Mouse (Mus musculus) limb, embryonic 12.5 days (tissue): ENCODE results near the gene Il12rb2. TPM values are rescaled to one million over a fixed set of nuclear protein-coding genes. Genes with fewer than 3 reads are reported as not detected.

Source experiments
- ATAC-seq: fragments of 200-750 bp; cut with Nextera tagmentation; 2 replicates; pipeline ENCODE4 v1.8.0; 2017; ENCODE audit warnings: low read depth, moderate TSS enrichment; ENCODE audit not compliant: insufficient number of reproducible peaks, insufficient read depth, low FRiP score, low TSS enrichment
- H3K27ac ChIP-seq: fragments of 300-500 bp; sonication (generic); 2 replicates; pipeline ENCODE4 v1.5.1; 2016; ENCODE audit warnings: mild to moderate bottlenecking, moderate library complexity
- H3K27me3 ChIP-seq: fragments of 300-500 bp; sonication (generic); 2 replicates; pipeline ENCODE4 v1.6.1; 2016; ENCODE audit warnings: mild to moderate bottlenecking, moderate library complexity
- H3K36me3 ChIP-seq: fragments of 300-500 bp; sonication (generic); 2 replicates; pipeline ENCODE4 v1.6.1; 2016; ENCODE audit warnings: mild to moderate bottlenecking, moderate library complexity
- H3K4me1 ChIP-seq: fragments of 300-500 bp; sonication (generic); replicated peaks from 2 replicates; pipeline ENCODE4 v1.6.1; 2016
- H3K4me2 ChIP-seq: fragments of 300-500 bp; sonication (generic); 2 replicates; pipeline ENCODE4 v1.6.1; 2016; ENCODE audit warnings: mild to moderate bottlenecking, moderate library complexity
- H3K4me3 ChIP-seq: fragments of 300-500 bp; sonication (generic); replicated peaks from 2 replicates; pipeline ENCODE4 v1.5.1; 2016; ENCODE audit warnings: mild to moderate bottlenecking
- H3K9ac ChIP-seq: fragments of 300-500 bp; sonication (generic); replicated peaks from 2 replicates; pipeline ENCODE4 v1.6.1; 2016; ENCODE audit warnings: mild to moderate bottlenecking, moderate library complexity
- H3K9me3 ChIP-seq: fragments of 300-500 bp; sonication (generic); 2 replicates; pipeline ENCODE4 v1.6.1; 2016; ENCODE audit warnings: mild to moderate bottlenecking, moderate library complexity
- WGBS: fragments of 180-500 bp; shearing (Covaris S2); methylation state at CpG from one replicate; pipeline ENCODE4 v1.1.7; 2016; 5-methylcytosine and 5-hydroxymethylcytosine counted together
- polyA plus RNA-seq: library from polyadenylated mRNA; unstranded; fragments of >200 nt; fragmentation: Nextera tagmentation; extraction: Ambion mirVana; gene quantifications from 2 replicates; pipeline ENCODE4 v1.2.1, GENCODE M21; 2016

Il12rb2 gene
- not detected in 2 replicates for polyA plus RNA-seq

GRCm38 (mm10) chr6:67375982-67376391, at the start of gene Il12rb2:
TSS of gene Il12rb2 (minus strand) at chr6:67376188.
- Histone ChIP-seq H3K4me3 (peak within 1 kb of the TSS; percentile 34), H3K9me3 (no peaks in the 10 kb centered on the region), H3K27ac (no peak within 1 kb of the TSS), H3K9ac (no peak within 1 kb of the TSS), H3K4me2 (peak within 1 kb of the TSS; percentile 60), H3K4me1 (peaks cover 6% of the 10 kb centered on the region; the same call in 1 of the 2 replicates), H3K36me3 (no peaks in the 10 kb centered on the region), H3K27me3 (peaks cover 22% of the 10 kb centered on the region)
- no peak for ATAC-seq
- WGBS = 3% methylated on average over 26 of the region's 26 CpGs

- no peak for ATAC-seq
- Histone ChIP-seq H3K4me1 (no peaks in the 10 kb centered on the region), H3K9ac (no peak overlapping the region), H3K36me3 (no peaks in the 10 kb centered on the region), H3K27ac (no peak overlapping the region), H3K27me3 (no peaks in the 10 kb centered on the region), H3K4me3 (no peak overlapping the region), H3K4me2 (no peak overlapping the region), H3K9me3 (no peaks in the 10 kb centered on the region)
- WGBS = 86% methylated on average over 5 of the region's 5 CpGs
These were observed 45.8 kb upstream of the Il12rb2 start for GRCm38 (mm10) chr6:67421761-67422160.

- no peaks in the 10 kb centered on the region for H3K27me3 ChIP-seq
- H3K4me2 ChIP-seq = no peak overlapping the region
- H3K4me1 ChIP-seq = no peaks in the 10 kb centered on the region
- no peak overlapping the region for H3K9ac ChIP-seq
- no peak overlapping the region for H3K27ac ChIP-seq
- H3K9me3 ChIP-seq = no peaks in the 10 kb centered on the region
- no peak for ATAC-seq
- WGBS = 72% methylated on average over 3 of the region's 3 CpGs
- no peaks in the 10 kb centered on the region for H3K36me3 ChIP-seq
- H3K4me3 ChIP-seq = no peak overlapping the region
These were observed 40.6 kb upstream of the Il12rb2 start for GRCm38 (mm10) chr6:67416557-67416956.

- Histone ChIP-seq H3K27me3 (no peaks in the 10 kb centered on the region), H3K9ac (no peak overlapping the region), H3K27ac (no peak overlapping the region), H3K4me3 (no peak overlapping the region), H3K36me3 (no peaks in the 10 kb centered on the region), H3K4me2 (no peak overlapping the region), H3K9me3 (no peaks in the 10 kb centered on the region), H3K4me1 (no peaks in the 10 kb centered on the region)
- ATAC-seq = no peak
- 89% methylated on average over 5 of the region's 5 CpGs for WGBS
These were observed 39.3 kb upstream of the Il12rb2 start for GRCm38 (mm10) chr6:67415276-67415675.

GRCm38 (mm10) chr6:67413378-67413777, 37.4 kb upstream of the Il12rb2 start:
- no peaks in the 10 kb centered on the region for H3K9me3 ChIP-seq
- no peaks in the 10 kb centered on the region for H3K27me3 ChIP-seq
- no peak overlapping the region for H3K4me2 ChIP-seq
- 72% methylated on average over 2 of the region's 2 CpGs for WGBS
- ATAC-seq = no peak
- no peak overlapping the region for H3K27ac ChIP-seq
- no peak overlapping the region for H3K9ac ChIP-seq
- H3K4me1 ChIP-seq = no peaks in the 10 kb centered on the region
- no peak overlapping the region for H3K4me3 ChIP-seq
- H3K36me3 ChIP-seq = no peaks in the 10 kb centered on the region

- Histone ChIP-seq H3K9ac (no peak overlapping the region), H3K4me1 (no peaks in the 10 kb centered on the region), H3K27me3 (no peaks in the 10 kb centered on the region), H3K4me3 (no peak overlapping the region), H3K36me3 (no peaks in the 10 kb centered on the region), H3K27ac (no peak overlapping the region), H3K4me2 (no peak overlapping the region), H3K9me3 (no peaks in the 10 kb centered on the region)
- no peak for ATAC-seq
- 83% methylated on average over 3 of the region's 3 CpGs for WGBS
These were observed 29.3 kb upstream of the Il12rb2 start for GRCm38 (mm10) chr6:67405281-67405682.

GRCm38 (mm10) chr6:67399551-67399950, 23.6 kb upstream of the Il12rb2 start:
- Histone ChIP-seq H3K4me2 (no peak overlapping the region), H3K27me3 (no peaks in the 10 kb centered on the region), H3K4me3 (no peak overlapping the region), H3K9me3 (no peaks in the 10 kb centered on the region), H3K27ac (no peak overlapping the region), H3K4me1 (no peaks in the 10 kb centered on the region), H3K9ac (no peak overlapping the region), H3K36me3 (no peaks in the 10 kb centered on the region)
- no peak for ATAC-seq
- WGBS = 79% methylated on average over 5 of the region's 5 CpGs

GRCm38 (mm10) chr6:67365785-67366184, 10.2 kb downstream of the Il12rb2 start:
- no peaks in the 10 kb centered on the region for H3K27me3 ChIP-seq
- no peak overlapping the region for H3K27ac ChIP-seq
- no peaks in the 10 kb centered on the region for H3K4me1 ChIP-seq
- no peaks in the 10 kb centered on the region for H3K36me3 ChIP-seq
- no peak overlapping the region for H3K9ac ChIP-seq
- 95% methylated on average over 4 of the region's 4 CpGs for WGBS
- no peak overlapping the region for H3K4me2 ChIP-seq
- no peaks in the 10 kb centered on the region for H3K9me3 ChIP-seq
- ATAC-seq = no peak
- H3K4me3 ChIP-seq = no peak overlapping the region

GRCm38 (mm10) chr6:67348065-67348464, 27.9 kb downstream of the Il12rb2 start:
- no peaks in the 10 kb centered on the region for H3K4me1 ChIP-seq
- no peaks in the 10 kb centered on the region for H3K9me3 ChIP-seq
- WGBS = 47% methylated on average over 6 of the region's 6 CpGs
- H3K27me3 ChIP-seq = no peaks in the 10 kb centered on the region
- no peak for ATAC-seq
- H3K4me3 ChIP-seq = no peak overlapping the region
- no peaks in the 10 kb centered on the region for H3K36me3 ChIP-seq
- no peak overlapping the region for H3K9ac ChIP-seq
- H3K27ac ChIP-seq = no peak overlapping the region
- H3K4me2 ChIP-seq = no peak overlapping the region

GRCm38 (mm10) chr6:67339494-67339893, 36.5 kb downstream of the Il12rb2 start:
- Histone ChIP-seq H3K4me3 (no peak overlapping the region), H3K4me1 (no peaks in the 10 kb centered on the region), H3K27ac (no peak overlapping the region), H3K9ac (no peak overlapping the region), H3K4me2 (no peak overlapping the region), H3K9me3 (no peaks in the 10 kb centered on the region), H3K36me3 (no peaks in the 10 kb centered on the region), H3K27me3 (no peaks in the 10 kb centered on the region)
- no peak for ATAC-seq

GRCm38 (mm10) chr6:67337943-67338342, 38.0 kb downstream of the Il12rb2 start:
- Histone ChIP-seq H3K27me3 (no peaks in the 10 kb centered on the region), H3K9ac (no peak overlapping the region), H3K36me3 (no peaks in the 10 kb centered on the region), H3K9me3 (no peaks in the 10 kb centered on the region), H3K4me1 (no peaks in the 10 kb centered on the region), H3K27ac (no peak overlapping the region), H3K4me3 (no peak overlapping the region), H3K4me2 (no peak overlapping the region)
- no peak for ATAC-seq

- Histone ChIP-seq H3K4me1 (no peaks in the 10 kb centered on the region), H3K4me3 (no peak overlapping the region), H3K9me3 (no peaks in the 10 kb centered on the region), H3K36me3 (no peaks in the 10 kb centered on the region), H3K9ac (no peak overlapping the region), H3K27ac (no peak overlapping the region), H3K27me3 (no peaks in the 10 kb centered on the region), H3K4me2 (no peak overlapping the region)
- WGBS = 88% methylated on average over 3 of the region's 3 CpGs
- ATAC-seq = no peak
These were observed 52.2 kb downstream of the Il12rb2 start for GRCm38 (mm10) chr6:67323788-67324187.
